Mouse (Mus musculus) CD4-positive, CD25-positive, alpha-beta regulatory T cell, adult 4 months (primary cell): Measurements from ENCODE around the gene Caln1. TPM values are rescaled to one million over a fixed set of nuclear protein-coding genes. Genes with fewer than 3 reads are reported as not detected.

Source experiments
- ATAC-seq: one replicate; pipeline ENCODE4 v1.8.0; 2017
- polyA plus RNA-seq, 2 experiments: library from polyadenylated mRNA; unstranded; fragments of 100-300 nt; shearing (Covaris generic); gene quantifications; one replicate each; pipeline ENCODE4 v1.2.1; 2017

Caln1 gene
- not detected for polyA plus RNA-seq

DNA sequence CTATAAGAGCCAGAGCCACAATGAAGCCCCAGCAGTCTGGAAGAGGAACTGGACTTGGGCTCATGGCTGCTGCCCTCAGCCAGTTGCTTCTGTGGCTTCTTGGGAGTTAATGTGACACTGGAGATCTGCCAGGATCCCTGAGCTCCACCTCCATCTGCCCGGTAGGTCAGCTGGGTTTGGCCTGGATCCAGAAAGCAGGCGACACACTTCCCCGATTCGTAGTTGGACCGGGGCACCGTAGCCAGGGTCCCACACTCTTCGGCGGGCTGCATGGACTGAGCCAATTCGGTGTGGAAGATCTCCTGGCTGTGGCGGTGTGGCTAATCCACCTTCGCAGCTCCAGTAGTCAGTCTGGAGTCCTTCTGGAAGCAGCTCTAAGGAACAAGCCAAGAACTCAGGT, at the start of gene Caln1:
Gene Caln1 (plus strand): TSS at position 219 of the 400 bp plus-strand sequence.
- ATAC-seq: no peak

DNA sequence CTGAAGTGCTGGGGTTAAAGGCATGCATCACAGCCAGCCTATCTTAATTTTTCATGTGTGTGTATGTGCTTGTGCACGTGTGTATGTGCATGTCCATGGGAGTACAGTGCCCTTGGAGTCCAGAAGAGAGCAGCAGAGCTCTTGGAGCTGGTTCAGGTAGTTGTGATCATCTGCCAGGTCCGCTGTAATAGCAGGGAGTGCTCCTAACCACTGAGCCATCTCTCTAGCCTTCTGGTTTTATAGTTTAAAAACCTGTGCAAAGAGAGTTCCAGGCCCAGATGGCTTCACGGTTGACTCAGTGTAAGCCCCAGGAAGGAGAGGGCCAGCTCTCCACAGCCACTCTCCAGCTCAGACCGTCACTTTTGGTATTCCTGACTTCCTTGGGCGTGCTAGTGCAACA, 49.5 kb upstream of the Caln1 start:
- ATAC-seq: no peak

DNA sequence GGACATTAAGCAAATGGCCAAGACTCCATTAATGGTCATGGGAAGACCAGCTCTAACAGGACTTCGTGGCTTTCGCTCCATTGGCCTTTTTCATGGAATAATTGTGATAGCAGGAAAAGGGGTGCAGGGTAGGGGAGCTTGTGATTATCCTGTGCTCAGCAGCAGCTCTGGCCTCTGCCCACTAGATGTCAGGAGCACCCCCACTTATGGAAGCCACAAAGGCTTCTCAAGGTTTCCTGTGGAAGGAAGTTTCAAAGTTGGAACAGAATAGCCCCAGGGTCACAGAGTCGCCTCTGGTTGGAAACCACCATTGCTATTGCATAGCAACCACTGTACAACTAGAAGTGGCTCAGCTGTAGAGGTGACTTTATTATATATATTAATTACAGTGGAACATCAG, 48.8 kb upstream of the Caln1 start:
- no peak for ATAC-seq

DNA sequence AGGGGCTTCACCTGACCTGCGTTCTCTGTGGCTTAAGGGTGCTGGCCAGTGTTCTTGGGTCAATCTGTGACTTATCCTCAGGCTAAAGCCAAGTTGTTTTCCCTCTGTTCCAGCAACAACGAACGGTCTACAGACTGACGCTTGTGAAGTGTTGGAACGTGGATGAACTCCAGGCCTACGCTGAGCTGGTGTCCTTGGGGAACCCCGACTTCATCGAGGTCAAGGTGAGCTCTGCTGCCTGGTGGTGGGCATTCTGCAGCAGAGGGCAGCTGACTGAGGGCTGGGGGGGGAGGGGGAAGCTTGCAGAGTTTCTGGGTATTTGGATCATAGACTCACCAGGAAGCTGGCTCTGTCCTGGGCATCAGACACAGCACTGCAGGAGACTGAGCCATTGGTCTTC, 43.8 kb upstream of the Caln1 start:
- ATAC-seq: no peak

DNA sequence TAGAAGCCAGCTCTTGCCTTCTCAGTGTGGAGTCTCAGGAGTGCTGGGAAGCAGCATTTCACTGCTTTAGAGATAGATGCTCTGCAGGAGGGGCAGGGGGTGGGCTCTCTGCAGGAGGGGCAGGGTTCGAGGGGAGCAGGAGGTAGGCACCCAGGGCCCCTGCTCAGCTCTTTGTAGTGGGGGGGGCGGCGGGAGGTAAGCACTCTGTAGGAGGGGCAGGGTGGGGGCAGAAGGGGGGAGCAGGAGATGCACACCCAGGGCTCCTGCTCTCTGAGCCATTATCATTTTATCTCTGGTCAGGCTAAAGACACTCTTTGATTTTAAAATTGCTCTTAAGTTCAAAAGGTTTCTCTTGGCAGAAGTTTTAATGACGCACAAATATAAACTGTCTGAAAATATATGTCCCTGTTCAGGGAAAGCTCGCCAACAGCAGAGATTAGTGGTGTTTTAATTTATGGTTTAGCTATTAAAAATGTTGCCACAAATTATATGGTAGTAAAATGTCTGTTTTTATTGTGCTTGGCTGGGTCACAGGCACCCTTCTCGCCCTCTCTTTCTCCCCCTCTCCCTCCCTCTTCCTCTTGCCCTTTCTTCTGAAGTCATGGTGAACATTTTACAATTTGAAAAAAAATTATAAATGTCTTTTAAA, 41.5 kb upstream of the Caln1 start:
- no peak for ATAC-seq

DNA sequence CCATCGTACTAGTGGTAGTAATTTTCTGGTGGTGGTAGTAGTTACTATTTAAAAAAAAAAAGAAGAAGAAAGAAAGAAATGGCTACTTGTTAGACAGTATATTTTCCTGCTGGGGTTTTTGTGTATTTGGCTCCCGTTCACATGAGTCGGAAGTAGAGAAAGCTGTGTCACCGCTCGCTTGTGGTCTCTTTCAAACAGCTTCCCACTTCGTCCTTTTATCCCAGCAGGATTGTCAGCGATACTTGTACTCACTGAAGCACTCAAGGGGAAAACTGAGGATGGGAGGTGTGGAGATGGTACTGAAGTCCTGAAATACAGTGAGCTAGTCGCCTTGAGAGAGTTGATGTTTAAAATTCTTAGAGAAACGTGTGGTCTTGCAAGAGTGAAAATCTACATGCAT, 40.9 kb upstream of the Caln1 start:
- ATAC-seq: no peak

DNA sequence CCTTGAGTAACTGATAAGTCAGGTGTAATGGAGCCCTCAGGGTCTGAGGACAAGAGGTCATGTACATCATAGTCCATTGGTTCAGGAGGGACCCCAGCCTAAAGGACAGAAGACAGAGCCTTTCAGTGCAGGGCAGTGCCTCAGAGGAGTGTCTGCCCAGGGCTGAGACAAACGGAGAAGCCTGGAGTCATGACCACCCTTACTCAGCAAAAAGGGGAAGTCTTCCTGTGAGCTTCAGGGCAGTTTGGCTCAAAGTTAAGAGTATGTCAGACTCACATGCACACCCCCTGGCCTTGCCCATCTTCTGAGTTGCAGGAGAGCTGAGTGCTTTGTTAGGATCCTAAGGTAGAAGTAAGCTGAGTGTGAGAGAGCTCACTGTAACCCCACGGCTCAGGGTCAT, 39.4 kb upstream of the Caln1 start:
- ATAC-seq: no peak

DNA sequence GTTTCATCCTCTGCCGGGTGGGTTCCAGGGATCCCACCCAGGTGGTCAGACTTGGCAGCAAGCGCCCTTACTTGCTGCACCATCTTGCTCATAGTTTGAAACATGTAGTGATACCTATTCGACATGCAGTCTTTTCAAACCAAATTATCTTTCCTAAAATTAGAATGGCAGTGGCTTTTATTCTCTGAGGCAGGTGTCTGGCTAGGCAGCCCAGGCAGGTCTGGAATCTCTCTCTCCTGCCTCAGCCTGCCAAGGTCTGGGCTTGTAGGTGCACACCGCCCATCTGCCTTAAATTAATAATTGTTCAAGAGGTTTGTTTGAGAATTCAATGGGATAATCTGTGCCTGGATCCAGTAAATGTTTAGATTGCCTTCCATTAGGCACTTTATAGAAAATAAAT, 38.5 kb upstream of the Caln1 start:
- no peak for ATAC-seq

DNA sequence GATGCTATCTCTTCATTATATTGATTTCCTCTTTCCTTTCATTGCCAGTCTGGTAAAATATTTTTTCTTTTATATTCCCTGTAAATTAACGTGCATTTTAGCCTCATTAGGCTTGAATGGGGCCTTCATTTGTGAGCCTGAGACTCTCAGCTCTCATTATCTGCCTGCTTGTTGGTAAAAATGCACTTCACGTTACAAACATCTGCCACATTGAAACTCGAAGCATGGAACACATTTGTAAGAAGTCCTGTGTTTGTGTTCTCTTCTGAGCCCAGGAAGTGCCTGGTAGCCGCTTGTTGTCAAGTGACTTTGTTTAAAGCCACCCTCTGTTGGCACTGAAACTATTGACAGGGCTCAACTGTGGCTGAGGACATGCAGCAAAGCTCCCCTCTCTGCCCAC, 38.0 kb upstream of the Caln1 start:
- no peak for ATAC-seq

DNA sequence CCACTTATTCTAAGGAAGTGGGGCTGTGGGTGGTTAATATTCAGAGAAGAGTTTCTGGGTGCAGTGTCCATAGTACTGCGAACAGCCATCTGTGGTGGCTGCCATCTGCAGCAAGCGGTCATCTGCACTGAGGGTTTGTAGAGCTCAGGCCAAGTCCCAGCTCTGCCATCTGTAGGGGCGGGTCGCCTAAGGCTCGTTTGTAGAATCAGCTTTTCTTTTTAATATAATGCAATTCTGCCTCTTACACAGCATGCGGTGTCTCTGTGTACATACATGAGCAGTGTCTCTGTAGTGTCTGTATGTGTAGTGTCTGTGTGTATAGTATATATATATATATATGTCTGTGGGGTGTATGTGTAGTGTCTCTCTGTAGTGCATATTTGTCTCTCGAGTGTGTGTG, 35.7 kb upstream of the Caln1 start:
- ATAC-seq: no peak

DNA sequence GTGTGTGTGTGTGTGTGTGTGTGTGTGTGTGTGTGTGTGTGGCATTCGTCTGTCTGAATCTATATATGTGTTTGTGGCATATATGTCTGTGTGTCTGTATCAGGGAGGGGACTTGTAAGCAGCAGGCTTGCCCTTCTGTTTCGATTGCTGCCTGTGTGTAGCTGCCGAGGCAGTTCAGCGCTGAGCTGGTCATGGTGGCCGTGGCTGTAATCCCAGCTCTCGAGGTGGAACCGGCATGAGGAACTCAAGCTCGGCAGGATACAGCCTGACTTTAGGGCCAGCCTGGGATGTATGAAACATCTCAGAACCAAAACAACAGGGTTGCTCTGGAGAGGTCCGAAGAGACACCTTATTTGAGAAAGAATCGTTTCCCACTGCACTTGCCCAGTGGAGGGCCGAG, 35.3 kb upstream of the Caln1 start:
- ATAC-seq: no peak

DNA sequence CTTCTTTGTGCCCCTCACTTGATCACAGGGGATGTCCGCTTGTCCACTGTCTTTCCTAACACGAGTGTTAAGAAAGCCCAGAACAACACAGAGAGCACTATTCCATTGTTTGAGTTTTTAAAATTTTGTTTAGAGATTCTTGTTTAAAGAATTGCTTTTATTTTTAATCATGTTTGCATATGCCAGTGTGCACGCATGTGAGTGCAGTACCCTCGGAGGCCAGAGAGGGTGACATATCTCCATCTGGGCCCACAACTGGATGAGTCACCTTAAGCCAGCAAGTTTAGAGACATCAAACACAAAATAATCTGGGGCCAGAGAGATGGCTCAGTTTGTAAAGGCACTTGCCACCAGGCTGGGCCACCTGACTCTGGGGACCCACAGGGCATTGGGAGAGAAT, 33.8 kb upstream of the Caln1 start:
- ATAC-seq: no peak

DNA sequence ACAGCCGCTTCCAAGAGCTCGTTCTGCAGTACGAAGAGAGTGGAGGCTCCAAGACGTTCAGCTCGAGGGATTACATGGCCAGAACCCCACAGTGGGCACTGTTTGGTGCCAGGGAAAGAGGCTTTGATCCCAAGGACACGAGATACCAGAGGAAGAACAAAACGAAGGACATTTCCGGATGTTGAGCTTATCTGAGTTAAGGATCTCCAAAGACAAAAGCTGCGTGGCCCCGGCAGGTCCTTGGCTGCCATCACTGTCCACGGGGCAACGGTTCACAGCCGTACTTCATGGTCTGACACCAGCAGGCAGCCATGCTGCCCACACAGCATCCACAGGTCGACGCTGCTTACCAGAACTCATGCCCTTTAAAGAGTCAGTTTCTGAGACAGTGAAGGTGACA, 28.6 kb upstream of the Caln1 start:
- no peak for ATAC-seq

DNA sequence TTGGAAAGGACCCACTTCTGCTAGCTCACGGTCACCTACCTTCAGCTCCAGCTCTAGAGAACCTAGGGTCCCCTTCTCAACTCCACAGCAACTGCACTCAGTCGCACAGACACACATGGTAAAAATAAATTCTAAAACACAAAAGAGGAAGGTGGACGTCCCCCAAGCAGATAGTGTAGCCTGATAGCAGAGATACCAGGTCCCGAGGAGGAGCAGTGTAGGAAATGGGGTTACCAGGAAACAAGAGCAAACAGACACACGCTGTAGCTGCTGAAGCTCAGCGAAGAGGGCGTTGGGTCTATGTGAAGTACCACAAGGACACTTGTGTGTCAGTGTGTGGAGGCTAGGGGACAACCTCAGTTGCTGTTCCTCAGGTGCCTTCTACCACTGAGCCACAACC, 24.3 kb upstream of the Caln1 start:
- no peak for ATAC-seq

DNA sequence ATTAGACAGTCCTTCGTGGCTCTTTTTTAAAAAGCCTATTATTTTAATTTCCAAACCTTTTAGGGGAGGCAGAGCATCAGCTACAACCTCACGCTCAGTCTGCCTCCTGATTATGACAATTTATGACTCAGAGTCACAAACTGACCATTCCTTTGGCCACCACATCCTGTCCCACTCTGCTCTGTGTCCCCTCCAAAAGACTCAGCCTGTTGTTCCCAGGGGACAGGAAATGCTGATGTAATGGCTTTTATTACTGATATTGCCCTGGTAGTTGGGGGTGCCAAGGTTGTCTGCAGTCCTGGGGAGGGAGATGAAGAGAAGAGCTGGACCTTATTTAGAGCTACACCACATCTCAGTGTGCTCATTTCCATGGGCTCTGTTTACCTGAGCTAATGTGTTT, 23.4 kb upstream of the Caln1 start:
- no peak for ATAC-seq

DNA sequence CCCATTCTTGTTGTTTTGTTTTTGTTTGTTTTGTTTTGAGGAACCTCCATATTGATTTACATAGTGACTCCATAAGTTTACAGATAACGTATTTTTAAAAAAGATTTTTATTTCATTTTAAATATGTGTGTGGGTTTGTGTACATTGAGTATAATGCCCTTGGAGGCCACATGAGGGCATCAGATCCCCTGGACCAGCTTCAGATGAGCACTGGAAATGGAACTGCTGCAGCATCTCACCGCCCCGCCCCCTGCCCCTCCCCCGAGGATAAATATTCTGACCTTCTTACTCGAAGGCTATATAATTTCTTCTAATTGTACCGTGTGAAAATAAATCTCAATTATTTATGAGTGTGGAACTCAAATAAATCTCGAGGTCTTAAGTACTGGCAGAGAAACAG, 14.0 kb upstream of the Caln1 start:
- ATAC-seq: no peak

DNA sequence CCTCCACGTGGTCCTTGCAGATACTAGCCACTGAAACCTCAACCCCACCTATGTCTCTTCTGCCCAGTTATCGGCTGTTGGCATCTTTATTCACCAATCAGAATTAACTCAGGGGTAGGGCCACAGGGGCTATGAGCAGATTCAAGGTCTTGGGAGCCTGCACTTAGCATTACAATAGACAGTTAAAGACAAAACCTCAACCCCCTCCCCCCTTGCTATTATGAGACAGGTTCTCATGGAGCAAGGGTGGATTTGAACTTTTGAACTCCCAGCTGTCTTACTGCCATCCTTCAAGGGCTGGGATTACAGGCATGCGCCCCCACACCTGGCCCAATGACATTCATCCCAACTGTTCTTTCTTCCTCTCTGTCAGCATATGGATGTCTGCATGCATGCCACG, 6.1 kb upstream of the Caln1 start:
- no peak for ATAC-seq

DNA sequence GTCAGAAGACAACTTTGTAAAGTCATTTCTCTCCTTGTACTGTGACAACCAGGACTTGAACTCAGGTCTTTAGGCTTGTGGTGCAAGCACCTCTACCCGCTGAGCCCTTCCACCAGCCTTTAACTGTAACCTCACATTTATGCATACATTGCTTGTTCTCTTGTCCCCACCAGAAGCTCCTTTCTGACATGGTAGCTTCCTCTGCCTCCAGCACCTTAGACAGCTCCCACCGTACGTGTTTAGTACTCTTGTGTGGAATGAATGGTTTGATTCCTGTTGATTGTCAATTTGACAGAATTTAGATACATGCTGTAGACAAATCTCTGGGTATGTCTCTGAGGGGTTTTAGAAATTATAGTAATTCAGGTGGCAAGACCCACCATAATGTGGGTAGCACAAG, 5.5 kb upstream of the Caln1 start:
- ATAC-seq: no peak

DNA sequence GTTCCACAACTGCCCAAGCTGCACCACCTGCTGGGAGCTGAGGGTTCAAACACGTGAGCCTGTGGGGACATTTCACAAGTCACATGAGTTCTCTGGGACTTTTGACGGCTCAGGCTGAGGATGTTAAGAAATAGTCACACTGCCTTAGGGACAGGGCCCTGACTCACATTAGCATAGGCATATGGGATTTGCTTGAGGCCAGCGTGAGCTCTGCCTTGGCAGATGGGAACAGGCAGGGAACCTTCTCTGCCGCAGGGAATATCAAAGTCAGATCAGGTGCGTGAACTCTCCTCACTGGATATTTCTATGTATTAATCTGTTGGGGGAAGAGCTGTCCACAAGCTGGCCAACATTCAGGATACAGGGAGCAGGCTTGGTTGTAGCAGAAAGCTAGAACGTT, 1.0 kb upstream of the Caln1 start:
- ATAC-seq: no peak

DNA sequence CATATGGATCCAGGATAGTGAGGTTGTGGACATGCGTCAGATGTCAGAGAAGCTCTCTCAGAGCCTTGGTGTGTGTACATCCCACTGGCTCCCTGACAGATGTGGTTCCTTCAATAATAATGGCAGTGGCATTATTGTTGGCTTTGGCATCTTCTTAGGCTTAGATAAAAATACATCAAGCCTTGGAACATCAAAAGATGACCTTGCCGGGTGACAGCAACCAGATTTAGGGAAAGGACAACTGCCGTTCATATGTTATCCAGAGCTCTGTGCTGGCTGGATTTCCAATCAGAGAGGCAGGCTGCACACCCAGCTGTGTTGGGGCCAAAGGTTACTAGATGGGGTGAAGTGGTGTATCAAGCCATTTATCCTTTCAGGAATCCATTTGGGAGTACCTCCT, 6.2 kb downstream of the Caln1 start:
- no peak for ATAC-seq

DNA sequence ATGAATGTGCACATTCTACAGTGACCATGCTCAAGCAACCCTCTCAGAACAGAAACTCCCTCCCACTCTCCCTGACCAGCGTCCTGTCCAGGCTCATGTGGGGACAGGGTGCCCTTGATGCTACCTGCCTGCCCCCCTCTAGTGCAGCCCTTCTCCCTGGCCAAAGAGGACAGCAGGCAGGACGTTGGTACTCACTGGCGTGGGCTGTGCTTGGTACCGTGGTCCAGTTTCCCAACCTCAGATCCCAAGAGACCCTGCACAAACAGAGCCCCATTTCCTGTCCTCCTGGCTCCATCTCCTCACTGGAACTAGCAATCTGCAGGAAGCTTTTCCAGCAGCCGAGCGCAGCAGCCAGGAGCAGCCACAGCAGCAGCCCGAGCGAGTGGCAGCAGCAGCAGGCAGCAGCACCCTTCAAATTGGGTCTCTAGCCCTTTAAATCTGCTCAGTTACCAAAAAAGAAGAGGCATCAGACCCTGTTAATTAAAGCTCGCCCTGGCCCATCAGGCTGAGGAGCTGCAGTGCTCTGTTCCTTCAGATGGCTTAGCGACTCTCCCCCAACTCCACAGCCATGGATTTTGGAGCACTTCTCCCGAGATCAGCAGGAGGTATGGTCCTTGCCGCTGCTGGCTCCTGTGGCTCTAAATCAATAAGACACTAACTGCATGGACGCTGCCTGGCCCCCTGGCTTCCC, 15.1 kb downstream of the Caln1 start, which contains the start of gene A330070K13Rik:
Gene A330070K13Rik (minus strand): TSS at position 410 of the 691 bp plus-strand sequence.
- ATAC-seq: no peak

DNA sequence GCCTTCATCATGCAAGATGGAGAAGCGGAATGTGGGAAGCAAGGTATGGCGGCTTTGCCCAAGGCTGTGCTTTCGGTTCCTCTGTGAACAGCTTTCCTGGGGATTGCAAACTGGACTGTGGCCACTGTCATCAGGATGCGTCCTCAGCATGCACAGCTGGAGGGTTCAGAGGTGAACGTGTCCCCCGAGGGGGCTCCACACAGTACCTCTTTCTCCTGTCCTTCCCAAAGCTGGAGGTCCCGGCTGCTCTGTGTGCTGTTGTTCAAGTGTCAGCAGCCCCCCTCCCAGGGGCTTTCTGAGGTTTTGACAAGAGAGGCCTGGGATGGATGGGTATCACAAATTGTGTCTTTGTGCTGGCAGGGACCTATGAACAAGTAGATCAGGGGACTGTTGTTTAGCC, 17.2 kb downstream of the Caln1 start:
- ATAC-seq: no peak

DNA sequence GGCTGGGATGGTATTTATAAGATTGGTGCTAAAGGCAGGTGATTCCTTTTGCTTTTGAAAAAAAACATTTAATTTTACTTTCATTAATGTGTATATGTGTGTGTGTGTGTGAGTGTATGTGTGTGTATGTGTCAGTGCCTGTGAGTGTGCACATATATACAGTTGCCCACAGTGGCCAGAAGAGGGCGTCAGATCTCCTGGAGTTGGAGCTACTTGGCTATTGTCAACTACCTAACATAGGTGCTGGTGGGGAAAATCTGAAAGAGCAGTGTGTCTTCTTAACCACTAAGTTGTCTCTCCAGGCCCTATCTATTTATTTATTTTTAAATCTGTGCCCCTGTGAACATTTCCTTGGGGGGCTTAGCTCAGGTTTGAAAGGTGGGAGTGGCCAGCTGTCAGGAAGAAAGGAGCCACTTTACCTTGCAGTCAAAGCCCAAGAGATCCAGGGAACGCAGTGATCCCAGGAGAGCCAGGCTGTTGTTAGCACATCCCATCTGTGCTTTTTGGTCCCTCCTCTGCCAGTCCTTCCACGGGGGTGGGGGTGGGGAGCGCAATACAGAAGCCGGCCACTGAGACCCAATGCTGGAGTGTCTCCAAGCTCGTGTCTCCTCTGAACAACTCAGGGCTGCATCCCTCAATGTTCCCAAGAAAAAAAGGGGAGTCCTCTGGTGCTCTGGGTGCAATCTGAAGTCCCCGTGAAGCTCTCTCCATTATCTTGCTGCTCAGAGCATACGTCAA, 24.5 kb downstream of the Caln1 start:
- no peak for ATAC-seq

DNA sequence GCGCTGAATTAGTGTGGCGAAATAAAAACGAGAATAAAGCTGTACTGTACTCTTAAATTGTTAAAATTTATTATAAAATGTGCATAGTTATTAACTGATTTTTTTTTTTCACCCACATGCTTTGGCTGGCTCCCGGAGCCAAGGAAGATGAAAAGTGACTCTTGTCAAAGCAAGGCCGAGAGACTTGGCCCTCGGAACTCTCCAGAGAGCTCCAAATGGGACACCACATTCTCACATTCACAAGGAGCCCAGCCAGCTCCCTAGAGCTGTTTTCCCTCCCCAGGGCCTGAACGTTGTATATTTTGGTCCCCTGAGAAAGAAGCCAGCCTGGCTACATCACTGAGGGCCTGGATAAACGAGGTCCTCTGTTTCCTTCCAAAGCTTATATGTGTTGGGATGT, 25.1 kb downstream of the Caln1 start:
- ATAC-seq: no peak
